Mouse (Mus musculus) frontal cortex, adult (tissue): ENCODE results near the gene Fgfr2.

ENCODE experiments used
- ATAC-seq: cut with Nextera tagmentation; 2 replicates; pipeline ENCODE4 v1.9.2; 2017; ENCODE audit warnings: mild to moderate bottlenecking, moderate library complexity, mixed read lengths; ENCODE audit not compliant: low TSS enrichment

The Fgfr2 gene

GRCm38 (mm10) chr7:131861157-131861556 is 1262.0 kb downstream of the Fgfr2 start:
- ATAC-seq = no peak

- ATAC-seq = peak; percentile 97
Measured at GRCm38 (mm10) chr7:131855641-131856040, 1267.5 kb downstream of the Fgfr2 start.

- ATAC-seq = no peak
Measured at GRCm38 (mm10) chr7:131850579-131850978, 1272.6 kb downstream of the Fgfr2 start.

GRCm38 (mm10) chr7:131846066-131846905 is 1276.9 kb downstream of the Fgfr2 start:
- no peak for ATAC-seq

- no peak for ATAC-seq
Measured at GRCm38 (mm10) chr7:131830261-131830660, 1292.9 kb downstream of the Fgfr2 start.

GRCm38 (mm10) chr7:131826811-131827210 is 1296.3 kb downstream of the Fgfr2 start:
- no peak for ATAC-seq

GRCm38 (mm10) chr7:131817976-131818375 is 1305.2 kb downstream of the Fgfr2 start:
- ATAC-seq = peak; percentile 94

- ATAC-seq = no peak
Measured at GRCm38 (mm10) chr7:131816641-131817040, 1306.5 kb downstream of the Fgfr2 start.

- peak; percentile 62 for ATAC-seq
Measured at GRCm38 (mm10) chr7:131812116-131812515, 1311.0 kb downstream of the Fgfr2 start.

GRCm38 (mm10) chr7:131810916-131811315 is 1312.2 kb downstream of the Fgfr2 start:
- no peak for ATAC-seq

- no peak for ATAC-seq
Measured at GRCm38 (mm10) chr7:131809584-131810181, 1313.5 kb downstream of the Fgfr2 start.

- ATAC-seq = no peak
Measured at GRCm38 (mm10) chr7:131807257-131807656, 1315.9 kb downstream of the Fgfr2 start.

- ATAC-seq = no peak
Measured at GRCm38 (mm10) chr7:131805525-131806202, 1317.5 kb downstream of the Fgfr2 start.

- no peak for ATAC-seq
Measured at GRCm38 (mm10) chr7:131800416-131801045, 1322.6 kb downstream of the Fgfr2 start.

- ATAC-seq = no peak
Measured at GRCm38 (mm10) chr7:131797161-131797560, 1326.0 kb downstream of the Fgfr2 start.

- no peak for ATAC-seq
Measured at GRCm38 (mm10) chr7:131788595-131789206, 1334.4 kb downstream of the Fgfr2 start.

GRCm38 (mm10) chr7:131785721-131786120 is 1337.4 kb downstream of the Fgfr2 start:
- no peak for ATAC-seq

- ATAC-seq = no peak
Measured at GRCm38 (mm10) chr7:131778271-131778985, 1344.7 kb downstream of the Fgfr2 start.

- ATAC-seq = no peak
Measured at GRCm38 (mm10) chr7:131777461-131778270, 1345.5 kb downstream of the Fgfr2 start.

GRCm38 (mm10) chr7:131776191-131776752 is 1346.9 kb downstream of the Fgfr2 start:
- ATAC-seq = peak; percentile 57
